Mouse (Mus musculus) MEL (cell line): Measurements from ENCODE around the gene Csf2ra. TPM values are rescaled to one million over a fixed set of nuclear protein-coding genes. Genes with fewer than 3 reads are reported as not detected.

Experiments
- DNase-seq: peaks from one replicate; pipeline ENCODE4 v3.0.0; 2011; ENCODE audit warnings: low read depth, low spot score
- H3K27ac ChIP-seq: 2 replicates; pipeline ENCODE4 v1.5.1; 2012; ENCODE audit warnings: low read depth, mild to moderate bottlenecking, control low read depth, low read length, moderate library complexity; ENCODE audit not compliant: control insufficient read depth
- H3K27me3 ChIP-seq, 2 experiments: fragments of 150-350 bp in 1 of 2; sonication (generic) in 1 of 2; 2 replicates each; pipeline ENCODE4 v1.6.1; 2012; ENCODE audit warnings: low read length in 2 of 2, mild to moderate bottlenecking in 2 of 2, improper control_type of control experiment in 1 of 2, moderate library complexity in 1 of 2; ENCODE audit not compliant: insufficient read depth in 2 of 2, control insufficient read depth in 1 of 2
- H3K36me3 ChIP-seq, 2 experiments: 2 replicates each; pipeline ENCODE4 v1.6.1; 2012 to 2014; ENCODE audit warnings: low read length in 2 of 2, improper control_type of control experiment in 1 of 2, inconsistent platforms in 1 of 2, mild to moderate bottlenecking in 1 of 2; ENCODE audit not compliant: insufficient read depth in 2 of 2, control insufficient read depth in 1 of 2
- H3K4me1 ChIP-seq, 2 experiments: fragments of 150-350 bp in 1 of 2; sonication (generic) in 1 of 2; 2 replicates each; pipeline ENCODE4 v1.6.1; 2012; ENCODE audit warnings: low read length in 2 of 2, improper control_type of control experiment in 1 of 2, mild to moderate bottlenecking in 1 of 2; ENCODE audit not compliant: insufficient read depth in 2 of 2, control insufficient read depth in 1 of 2
- H3K4me3 ChIP-seq, 2 experiments: fragments of 150-350 bp in 1 of 2; sonication (generic) in 1 of 2; 2 replicates each; pipeline ENCODE4 v1.5.1; 2012; ENCODE audit warnings: low read depth in 2 of 2, low read length in 2 of 2, mild to moderate bottlenecking in 2 of 2, moderate library complexity in 2 of 2, control low read depth in 1 of 2, improper control_type of control experiment in 1 of 2; ENCODE audit not compliant: control insufficient read depth in 1 of 2, insufficient read depth in 1 of 2
- H3K79me2 ChIP-seq: 2 replicates; pipeline ENCODE4 v1.6.1; 2012; ENCODE audit warnings: mild to moderate bottlenecking, low read length, moderate library complexity; ENCODE audit not compliant: control insufficient read depth, poor library complexity, insufficient read depth
- H3K9ac ChIP-seq: 2 replicates; pipeline ENCODE4 v1.6.1; 2012; ENCODE audit warnings: low read depth, mild to moderate bottlenecking, control low read depth, low read length, moderate library complexity; ENCODE audit not compliant: control insufficient read depth, poor library complexity, severe bottlenecking
- H3K9me3 ChIP-seq: fragments of 150-350 bp; sonication (generic); replicated peaks from 2 replicates; pipeline ENCODE4 v1.6.1; 2012; ENCODE audit warnings: mild to moderate bottlenecking, low read length, improper control_type of control experiment, moderate library complexity; ENCODE audit not compliant: insufficient read depth
- BHLHE40 ChIP-seq: IDR thresholded peaks from 2 replicates; pipeline ENCODE4 v1.6.1; 2012; ENCODE audit warnings: low read depth, mild to moderate bottlenecking, inconsistent platforms, low read length, improper control_type of control experiment, borderline replicate concordance
- CHD1 ChIP-seq: IDR thresholded peaks from 2 replicates; pipeline ENCODE4 v1.6.1; 2012; ENCODE audit warnings: low read depth, mild to moderate bottlenecking, inconsistent platforms, low read length, improper control_type of control experiment
- CTCF ChIP-seq, 3 experiments: IDR thresholded peaks in 2 of 3; conservative IDR thresholded peaks in 1 of 3; 2 replicates each; pipeline ENCODE4 v1.5.1; 2011 to 2012; ENCODE audit warnings: low read length in 3 of 3, low read depth in 2 of 3, mild to moderate bottlenecking in 2 of 3, improper control_type of control experiment in 1 of 3, inconsistent platforms in 1 of 3, mixed read lengths in 1 of 3, moderate library complexity in 1 of 3; ENCODE audit not compliant: control insufficient read depth in 1 of 3, insufficient read depth in 1 of 3, poor library complexity in 1 of 3, severe bottlenecking in 1 of 3
- E2F4 ChIP-seq: IDR thresholded peaks from 2 replicates; pipeline ENCODE4 v1.6.1; 2011; ENCODE audit warnings: low read depth, low read length, improper control_type of control experiment, borderline replicate concordance
- EP300 ChIP-seq, 2 experiments: IDR thresholded peaks; 2 replicates each; pipeline ENCODE4 v1.6.1; 2011; ENCODE audit warnings: improper control_type of control experiment in 2 of 2, low read length in 2 of 2, low read depth in 1 of 2, mild to moderate bottlenecking in 1 of 2
- ETS1 ChIP-seq: IDR thresholded peaks from 2 replicates; pipeline ENCODE4 v1.6.1; 2012; ENCODE audit warnings: low read depth, mild to moderate bottlenecking, inconsistent platforms, low read length, improper control_type of control experiment, moderate library complexity
- GATA1 ChIP-seq: IDR thresholded peaks from 2 replicates; pipeline ENCODE4 v1.6.1; 2011; ENCODE audit warnings: low read depth, low read length, improper control_type of control experiment
- HCFC1 ChIP-seq: IDR thresholded peaks from 2 replicates; pipeline ENCODE4 v1.6.1; 2012; ENCODE audit warnings: low read depth, mild to moderate bottlenecking, inconsistent platforms, low read length, improper control_type of control experiment, moderate library complexity
- KAT2A ChIP-seq: conservative IDR thresholded peaks from 2 replicates; pipeline ENCODE4 v1.6.1; 2012; ENCODE audit warnings: low read depth, low read length, improper control_type of control experiment, inconsistent platforms
- MAFK ChIP-seq: IDR thresholded peaks from 2 replicates; pipeline ENCODE4 v1.6.1; 2011; ENCODE audit warnings: low read depth, mild to moderate bottlenecking, low read length, improper control_type of control experiment, borderline replicate concordance
- MEF2A ChIP-seq: IDR thresholded peaks from 2 replicates; pipeline ENCODE4 v1.6.1; 2014; ENCODE audit warnings: low read depth, mild to moderate bottlenecking, inconsistent platforms, low read length, improper control_type of control experiment; ENCODE audit not compliant: poor library complexity, insufficient replicate concordance, severe bottlenecking; ENCODE audit errors: extremely low read depth
- MXI1 ChIP-seq: IDR thresholded peaks from 2 replicates; pipeline ENCODE4 v1.6.1; 2011; ENCODE audit warnings: mild to moderate bottlenecking, low read depth, low read length, improper control_type of control experiment
- MYB ChIP-seq: IDR thresholded peaks from 2 replicates; pipeline ENCODE4 v1.6.1; 2011; ENCODE audit warnings: mild to moderate bottlenecking, low read depth, low read length, improper control_type of control experiment
- MYC ChIP-seq: IDR thresholded peaks from 2 replicates; pipeline ENCODE4 v1.6.1; 2011; ENCODE audit warnings: low read depth, mild to moderate bottlenecking, low read length, improper control_type of control experiment, moderate library complexity
- NELFE ChIP-seq: IDR thresholded peaks from 2 replicates; pipeline ENCODE4 v1.6.1; 2011; ENCODE audit warnings: low read depth, low read length, improper control_type of control experiment
- NRF1 ChIP-seq: IDR thresholded peaks from 2 replicates; pipeline ENCODE4 v1.6.1; 2014; ENCODE audit warnings: low read depth, mild to moderate bottlenecking, inconsistent platforms, low read length, improper control_type of control experiment, moderate library complexity; ENCODE audit not compliant: poor library complexity, insufficient read depth, severe bottlenecking
- POLR2A ChIP-seq, 2 experiments: IDR thresholded peaks; 2 replicates each; pipeline ENCODE4 v1.6.1; 2011 to 2012; ENCODE audit warnings: low read length in 2 of 2, mild to moderate bottlenecking in 2 of 2, control low read depth in 1 of 2, improper control_type of control experiment in 1 of 2, low read depth in 1 of 2, moderate library complexity in 1 of 2; ENCODE audit not compliant: control insufficient read depth in 1 of 2, insufficient read depth in 1 of 2, poor library complexity in 1 of 2
- SMC3 ChIP-seq: IDR thresholded peaks from 2 replicates; pipeline ENCODE4 v1.6.1; 2011; ENCODE audit warnings: low read depth, low read length, improper control_type of control experiment
- TBP ChIP-seq: IDR thresholded peaks from 2 replicates; pipeline ENCODE4 v1.8.0; 2011; ENCODE audit warnings: low read depth, low read length, improper control_type of control experiment
- USF1 ChIP-seq: IDR thresholded peaks from 2 replicates; pipeline ENCODE4 v1.6.1; 2014; ENCODE audit warnings: low read depth, mild to moderate bottlenecking, inconsistent platforms, low read length, improper control_type of control experiment, moderate library complexity
- USF2 ChIP-seq, 2 experiments: IDR thresholded peaks; 2 replicates each; pipeline ENCODE4 v1.6.1; 2011 to 2012; ENCODE audit warnings: improper control_type of control experiment in 2 of 2, low read length in 2 of 2, borderline replicate concordance in 1 of 2, inconsistent platforms in 1 of 2, low read depth in 1 of 2, mild to moderate bottlenecking in 1 of 2; ENCODE audit not compliant: insufficient read depth in 1 of 2
- ZC3H11A ChIP-seq: IDR thresholded peaks from 2 replicates; pipeline ENCODE4 v1.6.1; 2012; ENCODE audit warnings: low read depth, mild to moderate bottlenecking, inconsistent platforms, low read length, improper control_type of control experiment
- ZNF384 ChIP-seq: IDR thresholded peaks from 2 replicates; pipeline ENCODE4 v1.6.1; 2012; ENCODE audit warnings: low read depth, mild to moderate bottlenecking, inconsistent platforms, low read length, improper control_type of control experiment
- polyA plus RNA-seq, 2 experiments: library from polyadenylated mRNA; stranded (reverse) in 1 of 2; unstranded in 1 of 2; fragments of >175 nt in 1 of 2; fragments of >200 nt in 1 of 2; gene quantifications; 2 replicates each; pipeline versions ENCODE4 v1.2.1 to v1.2.4; 2012; ENCODE audit warnings: low replicate concordance in 2 of 2, low read depth in 1 of 2; ENCODE audit not compliant: insufficient read length in 2 of 2, insufficient read depth in 1 of 2, missing spikeins in 1 of 2
- total RNA-seq: library from RNA; depleted of rRNA; stranded (reverse); fragments of 300-350 nt; gene quantifications from 2 replicates; pipeline ENCODE4 v1.2.3, GENCODE M21; 2012

The Csf2ra gene
- total and polyA plus RNA-seq, 3 experiments: not detected

DNA sequence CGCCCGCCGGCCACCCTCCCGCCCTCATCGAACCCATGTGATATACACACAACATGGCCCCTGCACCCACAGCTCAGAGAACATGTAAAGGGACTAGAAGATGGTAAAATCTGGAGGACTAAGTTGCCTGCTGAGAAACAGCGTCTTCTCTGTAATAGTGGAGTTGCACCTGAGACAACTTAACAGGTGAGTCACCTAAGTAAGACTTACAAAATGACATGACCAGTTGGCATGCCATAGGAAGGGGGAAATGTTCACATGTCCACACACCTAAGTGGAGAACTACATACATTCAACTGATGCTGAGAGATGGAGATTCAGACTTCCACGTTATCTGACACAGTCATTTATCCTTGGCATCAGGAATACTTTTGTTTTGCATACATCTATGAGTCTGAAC lies 38.9 kb upstream of the Csf2ra start:
- Histone ChIP-seq H3K9ac (no peak overlapping the region), H3K27ac (no peak overlapping the region), H3K36me3 (peaks cover 0 to 6% of the 10 kb centered on the region in 2 experiments; a peak in 2 of 4 replicates), H3K9me3 (no peaks in the 10 kb centered on the region), H3K79me2 (no peaks in the 10 kb centered on the region), H3K4me1 (peaks cover 6 to 8% of the 10 kb centered on the region in 2 experiments; a peak in 3 of 4 replicates), H3K4me3 (no peak overlapping the region), H3K27me3 (no peaks in the 10 kb centered on the region)
- peak; percentile 50 for DNase-seq
- TF ChIP-seq GATA1 (no peak), MAFK (no peak), MYC (no peak), SMC3 (no peak), BHLHE40 (no peak)

DNA sequence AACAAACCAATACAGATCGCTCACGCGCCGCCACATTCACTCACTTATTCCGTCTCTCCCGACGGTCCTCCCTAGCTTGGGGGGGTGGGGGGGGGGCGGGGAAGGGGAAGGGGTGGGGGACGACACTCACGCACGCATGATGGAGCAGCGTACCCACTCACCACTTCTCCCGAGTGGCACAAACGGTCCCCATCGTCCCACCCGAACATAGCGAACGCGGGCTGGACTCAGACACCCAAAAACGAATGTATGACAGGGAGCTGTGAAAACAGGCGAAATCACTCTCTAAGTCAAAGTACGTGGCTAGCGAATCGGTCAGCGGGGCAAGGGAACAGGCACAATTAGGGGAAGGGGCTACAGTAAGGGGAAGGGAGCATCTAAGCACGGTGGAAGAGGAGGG lies 38.4 kb upstream of the Csf2ra start:
- Histone ChIP-seq H3K9ac (no peak overlapping the region), H3K27me3 (no peaks in the 10 kb centered on the region), H3K4me1 (peaks cover 6 to 8% of the 10 kb centered on the region in 2 experiments; a peak in 3 of 4 replicates), H3K36me3 (peaks cover 0 to 6% of the 10 kb centered on the region in 2 experiments; a peak in 2 of 4 replicates), H3K79me2 (no peaks in the 10 kb centered on the region), H3K4me3 (no peak overlapping the region), H3K27ac (no peak overlapping the region), H3K9me3 (no peaks in the 10 kb centered on the region)
- no peak for TF ChIP-seq MEF2A
- TF ChIP-seq GATA1: no peak
- TF ChIP-seq NELFE: no peak
- TF ChIP-seq TBP: no peak
- TF ChIP-seq CHD1: no peak
- TF ChIP-seq MYB: no peak
- peak; percentile 63 for DNase-seq

DNA sequence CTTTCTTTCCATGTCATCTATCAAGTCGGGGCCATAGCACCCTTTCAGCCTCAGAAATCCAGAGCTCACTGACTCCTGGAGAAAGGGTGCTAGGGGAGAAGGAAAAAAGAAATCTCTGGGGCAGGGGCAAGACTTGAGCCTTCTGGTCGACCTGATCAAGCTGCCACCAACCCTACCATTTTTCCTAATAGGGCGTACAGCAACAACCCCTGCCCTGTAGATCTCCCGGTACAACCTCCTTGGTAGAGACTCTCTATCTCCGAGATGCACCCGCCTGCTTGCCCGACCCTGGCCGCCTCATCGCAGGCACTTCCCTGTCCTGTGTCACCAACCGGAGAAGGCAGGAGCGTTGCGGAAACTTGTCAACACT lies 38.0 kb upstream of the Csf2ra start:
- Histone ChIP-seq H3K27me3 (no peaks in the 10 kb centered on the region), H3K27ac (no peak overlapping the region; the same call in 1 of the 2 replicates), H3K4me3 (no peak overlapping the region), H3K9ac (no peak overlapping the region), H3K79me2 (no peaks in the 10 kb centered on the region), H3K4me1 (peaks cover 6 to 8% of the 10 kb centered on the region in 2 experiments; a peak in 3 of 4 replicates), H3K9me3 (no peaks in the 10 kb centered on the region), H3K36me3 (peaks cover 0 to 6% of the 10 kb centered on the region in 2 experiments; a peak in 2 of 4 replicates)
- TF ChIP-seq CHD1 (no peak), CTCF (IDR thresholded peaks at IDR 0.05 in 2 of 3, conservative IDR thresholded peaks at IDR 0.05 in 1 of 3; ENCODE audit: control insufficient read depth in 1 of 3, insufficient read depth in 1 of 3, low read depth in 2 of 3, low read length in 3 of 3, poor library complexity in 1 of 3, severe bottlenecking in 1 of 3) (no peak), HCFC1 (no peak), ZNF384 (no peak), USF2 (IDR thresholded peaks at IDR 0.05; ENCODE audit: borderline replicate concordance in 1 of 2, insufficient read depth in 1 of 2, low read depth in 1 of 2, low read length in 2 of 2) (no peak), MYC (no peak), GATA1 (no peak), EP300 (IDR thresholded peaks at IDR 0.05; ENCODE audit: low read depth in 1 of 2, low read length in 2 of 2) (no peak; a peak in 1 of 4 replicates), NRF1 (no peak), POLR2A (IDR thresholded peaks at IDR 0.05; ENCODE audit: control insufficient read depth in 1 of 2, insufficient read depth in 1 of 2, low read depth in 1 of 2, low read length in 2 of 2, poor library complexity in 1 of 2) (no peak), BHLHE40 (no peak), TBP (no peak), ETS1 (no peak), KAT2A (no peak), E2F4 (no peak), USF1 (no peak), MXI1 (no peak), ZC3H11A (no peak)
- peak; percentile 90 for DNase-seq
